Mouse (Mus musculus) hindbrain, embryonic 10.5 days (tissue): ENCODE data around the gene Gm9803. TPM values are rescaled to one million over a fixed set of nuclear protein-coding genes. Genes with fewer than 3 reads are reported as not detected.

Experiments used
- DNase-seq: peaks from one replicate; pipeline ENCODE4 v3.0.0-alpha.2; 2017; ENCODE audit warnings: low spot score
- H3K27ac ChIP-seq: fragments of 300-500 bp; sonication (generic); 2 replicates; pipeline ENCODE4 v1.5.1; 2016; ENCODE audit warnings: mild to moderate bottlenecking, moderate library complexity
- H3K27me3 ChIP-seq: fragments of 300-500 bp; sonication (generic); 2 replicates; pipeline ENCODE4 v1.6.1; 2016; ENCODE audit warnings: mild to moderate bottlenecking; ENCODE audit not compliant: poor library complexity, insufficient read depth, severe bottlenecking
- H3K36me3 ChIP-seq: fragments of 300-500 bp; sonication (generic); 2 replicates; pipeline ENCODE4 v1.6.1; 2016; ENCODE audit warnings: mild to moderate bottlenecking, moderate library complexity
- H3K4me1 ChIP-seq: fragments of 300-500 bp; sonication (generic); replicated peaks from 2 replicates; pipeline ENCODE4 v1.6.1; 2016; ENCODE audit warnings: mild to moderate bottlenecking
- H3K4me3 ChIP-seq: fragments of 300-500 bp; sonication (generic); 2 replicates; pipeline ENCODE4 v1.5.1; 2016; ENCODE audit warnings: mild to moderate bottlenecking, moderate library complexity
- H3K9me3 ChIP-seq: fragments of 300-500 bp; sonication (generic); 2 replicates; pipeline ENCODE4 v1.6.1; 2016; ENCODE audit warnings: mild to moderate bottlenecking, moderate library complexity
- WGBS: fragments of 180-500 bp; shearing (Covaris S2); methylation state at CpG from one replicate; pipeline ENCODE4 v1.1.7; 2016; 5-methylcytosine and 5-hydroxymethylcytosine counted together
- polyA plus RNA-seq: library from polyadenylated mRNA; unstranded; fragments of >200 nt; fragmentation: Nextera tagmentation; extraction: Ambion mirVana; gene quantifications from 2 replicates; pipeline ENCODE4 v1.2.1, GENCODE M21; 2016

Gm9803 gene
- polyA plus RNA-seq, 1 experiment from 2014 or later = 9.1 TPM

GRCm38 (mm10) chr10:43518368-43518767 lies 5.5 kb upstream of the Gm9803 start:
- peaks cover 28% of the 10 kb centered on the region for H3K36me3 ChIP-seq
- no peaks in the 10 kb centered on the region for H3K27me3 ChIP-seq
- DNase-seq = no peak
- H3K27ac ChIP-seq = no peak overlapping the region
- H3K4me1 ChIP-seq = 0 out of 2 replicates have a peak, but pooled peaks cover 4% of the 10 kb centered on the region
- WGBS = 83% methylated on average over 12 of the region's 13 CpGs
- H3K4me3 ChIP-seq = no peak overlapping the region
- H3K9me3 ChIP-seq = no peaks in the 10 kb centered on the region

- Histone ChIP-seq H3K36me3 (peaks cover 19% of the 10 kb centered on the region), H3K4me1 (0 out of 2 replicates have a peak, but pooled peaks cover 4% of the 10 kb centered on the region), H3K27me3 (no peaks in the 10 kb centered on the region), H3K27ac (no peak overlapping the region), H3K9me3 (no peaks in the 10 kb centered on the region), H3K4me3 (no peak overlapping the region)
- DNase-seq = no peak
- 92% methylated on average over 2 of the region's 2 CpGs for WGBS
These were observed 3.9 kb upstream of the Gm9803 start for GRCm38 (mm10) chr10:43519977-43520376.

DNA sequence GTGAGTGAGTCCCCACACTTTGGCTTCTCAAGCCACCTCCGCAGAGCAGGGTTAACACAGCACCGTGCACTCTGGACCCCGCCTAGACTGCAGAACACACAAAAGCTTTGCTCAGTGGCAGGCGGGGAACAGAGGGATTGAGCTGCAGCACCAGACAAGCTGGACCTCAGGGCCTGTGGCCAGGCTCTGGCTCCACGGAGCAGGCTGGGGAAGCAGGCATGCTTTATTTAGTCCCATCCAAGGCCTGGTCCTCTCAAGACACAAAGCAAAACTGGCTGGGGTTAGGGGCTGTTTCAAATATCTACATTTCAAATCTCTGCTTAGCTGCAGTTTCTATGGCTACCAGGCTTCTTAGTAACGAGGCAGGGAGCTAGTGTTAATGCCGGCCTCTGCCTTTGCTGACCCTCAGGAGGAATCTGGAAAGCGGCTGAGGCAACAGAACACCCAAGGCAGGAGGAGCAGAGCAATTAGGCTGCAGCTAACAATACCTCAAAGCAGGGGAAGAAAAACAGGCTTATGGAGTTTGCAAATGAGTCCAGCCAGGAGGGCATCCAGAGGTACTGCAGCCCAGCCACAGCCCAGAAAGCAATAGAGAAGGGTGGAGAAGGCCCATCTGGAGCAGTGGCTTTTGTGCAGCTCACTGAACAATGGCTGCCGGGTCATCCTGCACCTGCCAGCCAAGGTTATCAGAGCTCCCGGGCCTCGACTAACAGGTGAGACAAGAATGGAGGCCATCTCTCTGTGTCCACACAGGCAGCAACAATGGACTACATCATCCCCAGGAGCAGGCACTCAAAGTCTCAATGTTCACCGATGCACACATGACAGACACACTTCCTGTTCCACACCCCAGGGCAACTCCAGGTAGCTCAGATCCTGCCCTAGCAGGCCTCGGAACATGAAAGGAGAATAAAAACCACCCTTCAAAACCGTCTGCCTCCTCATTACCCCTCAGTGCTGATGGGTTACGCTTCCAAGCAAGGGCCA lies 3.7 kb downstream of the Gm9803 start:
- 45% methylated on average over 15 of the region's 15 CpGs for WGBS
- H3K27ac ChIP-seq = peak overlapping the region; percentile 89
- peaks cover 63% of the 10 kb centered on the region for H3K36me3 ChIP-seq
- no peaks in the 10 kb centered on the region for H3K27me3 ChIP-seq
- no peak overlapping the region for H3K4me3 ChIP-seq
- H3K9me3 ChIP-seq = no peaks in the 10 kb centered on the region
- peaks cover 18% of the 10 kb centered on the region for H3K4me1 ChIP-seq
- peak; percentile 44 for DNase-seq

GRCm38 (mm10) chr10:43534382-43534781 lies 10.5 kb downstream of the Gm9803 start:
- no peak overlapping the region for H3K27ac ChIP-seq
- peaks cover 4% of the 10 kb centered on the region for H3K4me1 ChIP-seq
- no peak overlapping the region for H3K4me3 ChIP-seq
- WGBS = 90% methylated on average over 1 of the region's 1 CpGs
- H3K36me3 ChIP-seq = peaks cover 59% of the 10 kb centered on the region
- no peak for DNase-seq
- no peaks in the 10 kb centered on the region for H3K27me3 ChIP-seq
- H3K9me3 ChIP-seq = no peaks in the 10 kb centered on the region

DNA sequence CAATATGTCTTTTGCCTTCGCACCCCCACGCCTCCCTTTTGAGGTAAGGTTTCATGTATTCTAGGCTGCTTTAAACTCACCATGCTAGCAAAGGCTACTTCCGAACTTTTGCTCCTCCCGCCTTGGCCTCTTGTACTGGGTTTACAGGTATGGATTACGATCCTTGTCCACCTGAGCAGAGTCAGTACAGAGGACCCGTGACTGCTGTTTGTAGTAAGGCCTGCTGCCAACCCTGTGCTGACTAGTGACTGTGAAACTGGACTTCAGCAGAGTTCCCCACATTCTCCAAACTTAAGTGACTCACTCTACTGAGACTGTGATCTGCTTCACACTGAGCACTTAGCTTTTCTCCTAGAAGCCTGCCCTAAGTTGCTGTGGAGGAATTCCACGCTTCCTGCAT lies 13.8 kb downstream of the Gm9803 start:
- Histone ChIP-seq H3K27me3 (no peaks in the 10 kb centered on the region), H3K4me1 (peaks cover 15% of the 10 kb centered on the region), H3K9me3 (no peaks in the 10 kb centered on the region), H3K36me3 (peaks cover 28% of the 10 kb centered on the region), H3K4me3 (no peak overlapping the region), H3K27ac (no peak overlapping the region)
- WGBS = 96% methylated on average over 7 of the region's 7 CpGs
- no peak for DNase-seq

- Histone ChIP-seq H3K9me3 (no peaks in the 10 kb centered on the region), H3K4me3 (no peak overlapping the region), H3K27ac (no peak overlapping the region), H3K27me3 (no peaks in the 10 kb centered on the region), H3K36me3 (peaks cover 18% of the 10 kb centered on the region), H3K4me1 (peaks cover 15% of the 10 kb centered on the region)
- DNase-seq = no peak
- WGBS = 93% methylated on average over 5 of the region's 5 CpGs
These were observed 14.9 kb downstream of the Gm9803 start for GRCm38 (mm10) chr10:43538831-43539230.

GRCm38 (mm10) chr10:43539746-43540310 lies 15.9 kb downstream of the Gm9803 start:
- WGBS = 27% methylated on average over 12 of the region's 12 CpGs

DNA sequence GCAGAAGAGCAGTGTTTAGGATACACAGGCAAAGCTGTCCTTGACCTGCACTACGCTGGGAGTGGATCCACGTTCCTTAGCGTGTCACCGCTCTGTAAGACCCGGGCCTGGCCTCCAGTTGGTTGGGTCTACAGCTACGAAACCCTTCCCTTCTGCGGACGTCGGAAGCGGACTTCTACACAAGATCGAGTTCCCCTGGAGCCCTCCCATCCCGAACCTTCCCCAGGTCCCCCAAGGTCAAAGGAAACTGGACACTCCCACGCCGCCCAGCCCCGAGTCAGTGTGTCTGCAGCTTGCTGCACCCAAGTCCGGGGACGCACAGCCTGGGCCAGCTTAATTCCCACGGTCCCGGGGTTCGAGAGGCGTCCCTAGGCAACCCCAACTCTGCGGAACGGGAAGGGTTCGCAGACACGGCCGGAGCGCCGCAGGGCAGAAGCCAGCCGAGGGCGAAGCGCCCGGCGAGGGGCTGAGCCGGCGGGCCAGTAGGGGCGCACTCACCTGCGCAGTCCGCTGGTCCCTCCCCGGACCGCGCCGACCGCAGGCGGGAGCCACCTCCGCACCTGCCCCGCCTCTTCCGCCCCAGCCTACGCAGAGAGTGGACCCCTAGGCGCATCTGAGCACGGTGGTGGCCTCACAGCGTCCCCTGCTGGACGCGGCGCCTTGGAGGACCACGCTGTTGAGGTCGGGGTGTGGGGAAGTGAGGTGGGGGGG lies 16.7 kb downstream of the Gm9803 start, which contains the start of gene 1700021F05Rik:
TSS of gene 1700021F05Rik (minus strand) at position 553 of the 711 bp plus-strand sequence.
- Histone ChIP-seq H3K27me3 (no peaks in the 10 kb centered on the region), H3K9me3 (no peaks in the 10 kb centered on the region), H3K4me1 (peaks cover 15% of the 10 kb centered on the region), H3K36me3 (peaks cover 11% of the 10 kb centered on the region), H3K27ac (peak within 1 kb of the TSS; percentile 93), H3K4me3 (peak within 1 kb of the TSS; percentile 75)
- under 1% methylated on average over 56 of the region's 56 CpGs for WGBS
- DNase-seq = peak; percentile 95

More at GRCm38 (mm10) chr10:43539746-43540310, 15.9 kb downstream of the Gm9803 start:
- H3K36me3 ChIP-seq = peaks cover 18% of the 10 kb centered on the region
- peaks cover 15% of the 10 kb centered on the region for H3K4me1 ChIP-seq
- H3K4me3 ChIP-seq = peak overlapping the region; percentile 75
- no peaks in the 10 kb centered on the region for H3K9me3 ChIP-seq
- no peak for DNase-seq
- H3K27ac ChIP-seq = peak overlapping the region; percentile 93
- H3K27me3 ChIP-seq = no peaks in the 10 kb centered on the region

GRCm38 (mm10) chr10:43541153-43541544 lies 17.3 kb downstream of the Gm9803 start:
- Histone ChIP-seq H3K27ac (peak overlapping the region; percentile 93), H3K27me3 (no peaks in the 10 kb centered on the region), H3K4me1 (peaks cover 15% of the 10 kb centered on the region), H3K36me3 (peaks cover 5% of the 10 kb centered on the region), H3K4me3 (peak overlapping the region; percentile 75), H3K9me3 (no peaks in the 10 kb centered on the region)
- DNase-seq = no peak
- WGBS = 54% methylated on average over 7 of the region's 8 CpGs

GRCm38 (mm10) chr10:43549411-43549810 lies 25.5 kb downstream of the Gm9803 start:
- no peak for DNase-seq
- WGBS = 65% methylated on average over 5 of the region's 5 CpGs

GRCm38 (mm10) chr10:43550923-43551322 lies 27.0 kb downstream of the Gm9803 start:
- no peak overlapping the region for H3K27ac ChIP-seq
- no peaks in the 10 kb centered on the region for H3K36me3 ChIP-seq
- no peak overlapping the region for H3K4me3 ChIP-seq
- WGBS = 33% methylated on average over 3 of the region's 3 CpGs
- H3K4me1 ChIP-seq = peaks cover 4% of the 10 kb centered on the region; the same call in 1 of the 2 replicates
- no peaks in the 10 kb centered on the region for H3K27me3 ChIP-seq
- H3K9me3 ChIP-seq = peaks cover 8% of the 10 kb centered on the region; the same call in 1 of the 2 replicates
- no peak for DNase-seq

More at GRCm38 (mm10) chr10:43549411-43549810, 25.5 kb downstream of the Gm9803 start:
- Histone ChIP-seq H3K4me1 (peaks cover 4% of the 10 kb centered on the region; the same call in 1 of the 2 replicates), H3K27me3 (no peaks in the 10 kb centered on the region), H3K36me3 (no peaks in the 10 kb centered on the region), H3K4me3 (no peak overlapping the region), H3K27ac (no peak overlapping the region), H3K9me3 (peaks cover 8% of the 10 kb centered on the region; the same call in 1 of the 2 replicates)

DNA sequence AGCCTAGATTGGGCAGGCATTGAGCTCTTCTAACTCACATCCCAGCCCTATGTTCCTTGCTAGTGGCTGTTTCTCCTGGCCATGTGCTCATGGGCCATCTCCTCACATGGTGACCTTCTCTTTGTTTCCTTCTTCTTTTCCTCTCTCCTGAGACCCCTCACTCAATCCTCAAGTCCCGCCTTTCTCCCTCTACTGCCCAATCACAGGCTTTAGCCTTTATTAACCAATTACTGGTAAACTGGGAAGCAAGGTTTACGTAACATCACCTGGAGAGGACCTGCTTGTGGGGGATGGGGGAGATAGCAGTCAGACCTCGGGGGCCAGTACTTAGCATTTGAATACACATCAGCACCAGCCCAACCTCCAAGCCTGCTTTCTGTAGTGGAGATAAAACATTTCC lies 27.5 kb downstream of the Gm9803 start:
- no peak overlapping the region for H3K27ac ChIP-seq
- WGBS = 29% methylated on average over 3 of the region's 3 CpGs
- no peaks in the 10 kb centered on the region for H3K27me3 ChIP-seq
- H3K36me3 ChIP-seq = no peaks in the 10 kb centered on the region
- DNase-seq = no peak
- H3K9me3 ChIP-seq = peaks cover 8% of the 10 kb centered on the region; the same call in 1 of the 2 replicates
- H3K4me1 ChIP-seq = peaks cover 4% of the 10 kb centered on the region; the same call in 1 of the 2 replicates
- no peak overlapping the region for H3K4me3 ChIP-seq
